In the genomic region with DNA sequence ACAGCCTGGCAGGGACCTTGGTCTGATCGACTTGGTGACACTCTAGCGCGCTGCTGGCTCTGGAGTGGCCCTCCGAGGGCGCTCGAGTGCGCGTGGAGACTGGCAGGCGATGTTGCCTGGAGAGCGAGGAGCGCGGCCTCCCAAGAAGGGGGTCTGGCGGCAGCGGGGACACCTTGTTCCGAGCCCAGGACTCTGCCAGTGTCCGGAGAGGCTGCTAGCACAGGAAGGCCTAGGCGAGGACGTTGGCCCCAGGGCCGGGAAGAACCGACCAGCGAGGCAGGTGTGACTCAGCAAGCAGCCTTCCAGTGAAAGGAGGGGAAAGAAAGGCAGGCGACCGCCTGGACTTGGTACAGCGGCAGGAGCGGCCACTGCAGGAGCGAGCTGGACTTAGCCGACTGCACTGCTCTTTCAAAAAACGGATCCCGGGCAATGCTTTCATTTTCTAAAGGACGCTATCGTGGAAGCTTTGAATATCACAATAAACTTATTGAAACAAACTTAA, we compare ENCODE assay signal across 8 mouse cellular contexts. TPM values are rescaled to one million over a fixed set of nuclear protein-coding genes. Genes with fewer than 3 reads are reported as not detected.
A peak's percentile ranks its signal among the peaks of the same experiment; 100 is the strongest.
DNase-seq lines count a peak whose midpoint lies in the region; ATAC-seq lines count a peak whose summit lies in the region.

No protein-coding gene starts in this region.

- peak overlapping the region; percentile 95 for H3K27ac ChIP-seq in forebrain, embryonic 12.5 days
- H3K27ac ChIP-seq in heart, embryonic 16.5 days (ENCODE audit: low read length), result peak overlapping the region; percentile 95
- peak overlapping the region; percentile 91 for H3K27ac ChIP-seq in liver, embryonic 16.5 days (ENCODE audit: low read length)
- peak overlapping the region; percentile 89 for H3K27ac ChIP-seq in neural tube, embryonic 13.5 days (replicated peaks)

- H3K4me2 ChIP-seq in forebrain, embryonic 12.5 days, result peak overlapping the region; percentile 76
- peak overlapping the region; percentile 96 for H3K4me2 ChIP-seq in heart, embryonic 16.5 days (ENCODE audit: low read depth, low read length)
- H3K4me2 ChIP-seq in liver, embryonic 16.5 days (ENCODE audit: low read depth, low read length), result peak overlapping the region; percentile 99
- H3K4me2 ChIP-seq in neural tube, embryonic 13.5 days, result peak overlapping the region; percentile 86

- peak; percentile 68 for DNase-seq in c-Kit-positive CD71-positive TER-119-negative erythroid progenitor cells, embryonic 14.5 days (ENCODE audit: low read depth)
- peak; percentile 84 to 91 for DNase-seq in kidney, postnatal 4 days
- peak; percentile 55 for DNase-seq in telencephalon, adult 2 months (ENCODE audit: low read depth, low spot score)

- H3K9me3 ChIP-seq in forebrain, embryonic 12.5 days, result no peaks in the 10 kb centered on the region
- H3K9me3 ChIP-seq in heart, embryonic 16.5 days (replicated peaks; ENCODE audit: control insufficient read depth, low read length), result no peaks in the 10 kb centered on the region
- no peaks in the 10 kb centered on the region for H3K9me3 ChIP-seq in liver, embryonic 16.5 days (replicated peaks; ENCODE audit: control insufficient read depth, low read length)
- H3K9me3 ChIP-seq in neural tube, embryonic 13.5 days, result no peaks in the 10 kb centered on the region

- peak; percentile 12 for ATAC-seq in CD4-positive, CD25-positive, alpha-beta regulatory T cell, adult 4 months
- no peak for ATAC-seq in forebrain, embryonic 12.5 days (ENCODE audit: low FRiP score)
- peak; percentile 24; the same call in 1 of the 2 replicates for ATAC-seq in heart, embryonic 16.5 days (replicated peaks; ENCODE audit: extremely low read depth, insufficient read depth, low FRiP score)
- peak; percentile 44 for ATAC-seq in liver, embryonic 16.5 days (ENCODE audit: low read depth)
- peak; percentile 24 for ATAC-seq in neural tube, embryonic 13.5 days (ENCODE audit: low read depth)

- 0% methylated on average over 31 of the region's 31 CpGs for WGBS in forebrain, embryonic 12.5 days
- under 1% methylated on average over 31 of the region's 31 CpGs for WGBS in heart, embryonic 16.5 days
- under 1% methylated on average over 31 of the region's 31 CpGs for WGBS in liver, embryonic 16.5 days (ENCODE audit: insufficient replicate concordance)
- WGBS in neural tube, embryonic 13.5 days, result under 1% methylated on average over 31 of the region's 31 CpGs

- peaks cover 62% of the 10 kb centered on the region for H3K27me3 ChIP-seq in forebrain, embryonic 12.5 days
- H3K27me3 ChIP-seq in heart, embryonic 16.5 days (ENCODE audit: control insufficient read depth, insufficient read depth, low read length), result no peaks in the 10 kb centered on the region
- H3K27me3 ChIP-seq in liver, embryonic 16.5 days (ENCODE audit: control insufficient read depth, insufficient read depth, low read depth, low read length), result no peaks in the 10 kb centered on the region; the same call in 1 of the 2 replicates
- H3K27me3 ChIP-seq in neural tube, embryonic 13.5 days, result peaks cover 36% of the 10 kb centered on the region

- no peaks in the 10 kb centered on the region for H3K36me3 ChIP-seq in forebrain, embryonic 12.5 days (replicated peaks)
- no peaks in the 10 kb centered on the region for H3K36me3 ChIP-seq in heart, embryonic 16.5 days (ENCODE audit: control insufficient read depth, insufficient read depth)
- no peaks in the 10 kb centered on the region for H3K36me3 ChIP-seq in liver, embryonic 16.5 days (ENCODE audit: control insufficient read depth, insufficient read depth)
- H3K36me3 ChIP-seq in neural tube, embryonic 13.5 days, result no peaks in the 10 kb centered on the region

- peaks cover 69% of the 10 kb centered on the region for H3K4me1 ChIP-seq in forebrain, embryonic 12.5 days
- peaks cover 29% of the 10 kb centered on the region for H3K4me1 ChIP-seq in heart, embryonic 16.5 days (ENCODE audit: control insufficient read depth, insufficient read depth, low read length)
- peaks cover 57% of the 10 kb centered on the region for H3K4me1 ChIP-seq in liver, embryonic 16.5 days (ENCODE audit: control insufficient read depth, low read depth, low read length)
- peaks cover 51% of the 10 kb centered on the region for H3K4me1 ChIP-seq in neural tube, embryonic 13.5 days (replicated peaks)

- peak overlapping the region; percentile 68 for H3K4me3 ChIP-seq in forebrain, embryonic 12.5 days (replicated peaks)
- H3K4me3 ChIP-seq in heart, embryonic 16.5 days (ENCODE audit: low read length), result peak overlapping the region; percentile 77
- peak overlapping the region; percentile 83 for H3K4me3 ChIP-seq in liver, embryonic 16.5 days (ENCODE audit: low read depth, low read length)
- peak overlapping the region; percentile 69 for H3K4me3 ChIP-seq in neural tube, embryonic 13.5 days

- peak overlapping the region; percentile 85 for H3K9ac ChIP-seq in forebrain, embryonic 12.5 days
- H3K9ac ChIP-seq in heart, embryonic 16.5 days (ENCODE audit: low read length), result peak overlapping the region; percentile 84
- H3K9ac ChIP-seq in liver, embryonic 16.5 days (ENCODE audit: low read depth, low read length), result peak overlapping the region; percentile 87
- peak overlapping the region; percentile 81 for H3K9ac ChIP-seq in neural tube, embryonic 13.5 days

RNA-seq across cellular contexts. Expression of a gene that starts 1.6 kb away (rescaled TPM):
- polyA plus RNA-seq in CD4-positive, CD25-positive, alpha-beta regulatory T cell, adult 4 months (2017; shearing (Covaris generic)), result 10 to 100 TPM; 13.0 to 18.1 TPM
- 211 and 218 TPM in 2 replicates for polyA plus RNA-seq in forebrain, embryonic 12.5 days (2016; fragmentation: Nextera tagmentation; extraction: Ambion mirVana)
- 43.1 and 52.1 TPM in 2 replicates for polyA plus RNA-seq in heart, embryonic 16.5 days (2015; fragmentation: Nextera tagmentation; extraction: Ambion mirVana)
- 11.2 and 11.7 TPM in 2 replicates for polyA plus RNA-seq in liver, embryonic 16.5 days (2015; fragmentation: Nextera tagmentation; extraction: Ambion mirVana)
- polyA plus RNA-seq in neural tube, embryonic 13.5 days (2015; fragmentation: Nextera tagmentation; extraction: Ambion mirVana), result 96.7 and 118 TPM in 2 replicates

RNA-seq across cellular contexts. Expression of a gene that starts 54.5 kb away (rescaled TPM):
- polyA plus RNA-seq in CD4-positive, CD25-positive, alpha-beta regulatory T cell, adult 4 months (2017; shearing (Covaris generic)), result 100 to 1,000 TPM; 122 to 152 TPM
- polyA plus RNA-seq in forebrain, embryonic 12.5 days (2016; fragmentation: Nextera tagmentation; extraction: Ambion mirVana), result 8.2 and 11.4 TPM in 2 replicates
- 17.6 and 22.5 TPM in 2 replicates for polyA plus RNA-seq in heart, embryonic 16.5 days (2015; fragmentation: Nextera tagmentation; extraction: Ambion mirVana)
- 3.7 and 4.1 TPM in 2 replicates for polyA plus RNA-seq in liver, embryonic 16.5 days (2015; fragmentation: Nextera tagmentation; extraction: Ambion mirVana)
- polyA plus RNA-seq in neural tube, embryonic 13.5 days (2015; fragmentation: Nextera tagmentation; extraction: Ambion mirVana), result 14.3 TPM in 2 replicates
